Mouse (Mus musculus) layer of hippocampus, adult 11-12 months (tissue): ENCODE data around the gene Klhl2.

Source experiments
- DNase-seq: peaks from one replicate; pipeline ENCODE4 v3.0.0; 2022; ENCODE audit warnings: low spot score

Klhl2 gene

GRCm38 (mm10) chr8:64849897-64850541, at the start of gene Klhl2:
Klhl2 (minus strand) TSS chr8:64850017.
- DNase-seq: peak; percentile 75

GRCm38 (mm10) chr8:64898710-64899109, 48.9 kb upstream of the Klhl2 start:
- DNase-seq: no peak

GRCm38 (mm10) chr8:64896731-64897130, 46.9 kb upstream of the Klhl2 start:
- no peak for DNase-seq

- peak; percentile 37 for DNase-seq
Observed at GRCm38 (mm10) chr8:64880619-64881200, 30.9 kb upstream of the Klhl2 start.

- DNase-seq: no peak
Observed at GRCm38 (mm10) chr8:64877630-64878312, 28.0 kb upstream of the Klhl2 start.

- DNase-seq: peak; percentile 55
Observed at GRCm38 (mm10) chr8:64871469-64872165, 21.8 kb upstream of the Klhl2 start.

GRCm38 (mm10) chr8:64870218-64870617, 20.4 kb upstream of the Klhl2 start:
- DNase-seq: no peak

- no peak for DNase-seq
Observed at GRCm38 (mm10) chr8:64849091-64849896, 523 bp downstream of the Klhl2 start.

- DNase-seq: no peak
Observed at GRCm38 (mm10) chr8:64848245-64848785, 1.5 kb downstream of the Klhl2 start.

- no peak for DNase-seq
Observed at GRCm38 (mm10) chr8:64847650-64848049, 2.2 kb downstream of the Klhl2 start.

- DNase-seq: no peak
Observed at GRCm38 (mm10) chr8:64847241-64847640, 2.6 kb downstream of the Klhl2 start.

- DNase-seq: no peak
Observed at GRCm38 (mm10) chr8:64845314-64845713, 4.5 kb downstream of the Klhl2 start.

- DNase-seq: no peak
Observed at GRCm38 (mm10) chr8:64844043-64844481, 5.8 kb downstream of the Klhl2 start.

GRCm38 (mm10) chr8:64843168-64843567, 6.6 kb downstream of the Klhl2 start:
- no peak for DNase-seq

- DNase-seq: peak; percentile 68
Observed at GRCm38 (mm10) chr8:64841747-64842406, 7.9 kb downstream of the Klhl2 start.

- no peak for DNase-seq
Observed at GRCm38 (mm10) chr8:64839628-64840027, 10.2 kb downstream of the Klhl2 start.

- no peak for DNase-seq
Observed at GRCm38 (mm10) chr8:64835475-64836122, 14.2 kb downstream of the Klhl2 start.

- no peak for DNase-seq
Observed at GRCm38 (mm10) chr8:64834071-64834877, 15.5 kb downstream of the Klhl2 start.

GRCm38 (mm10) chr8:64832581-64833135, 17.2 kb downstream of the Klhl2 start:
- no peak for DNase-seq
